Mouse (Mus musculus): ENCODE data around the gene Vopp1. TPM values are rescaled to one million over a fixed set of nuclear protein-coding genes. Genes with fewer than 3 reads are reported as not detected.
"Not testable (repeated sequence)": the region's sequence is repeated elsewhere in the genome, so short reads cannot be mapped to it uniquely, and the experiment has no call there.

The Vopp1 gene
- polyA plus RNA-seq, 1 experiment from 2014 or later = 45.4 TPM

GRCm38 (mm10) chr6:57811748-57812730 lies 12.9 kb downstream of the Vopp1 start:
- H3K9me3 ChIP-seq = no peaks in the 10 kb centered on the region
- no peak overlapping the region for H3K4me3 ChIP-seq (replicated peaks)
- no peak overlapping the region for H3K9ac ChIP-seq
- no peaks in the 10 kb centered on the region for H3K36me3 ChIP-seq
- WGBS = 62% methylated on average over 3 of the region's 3 CpGs
- ATAC-seq (ENCODE audit: insufficient read depth, low FRiP score, low read depth) = peak; percentile 90
- H3K27me3 ChIP-seq (replicated peaks) = no peaks in the 10 kb centered on the region
- H3K4me1 ChIP-seq = no peaks in the 10 kb centered on the region
- H3K27ac ChIP-seq = peak overlapping the region; percentile 65; the same call in 1 of the 2 replicates
- H3K4me2 ChIP-seq = no peak overlapping the region

GRCm38 (mm10) chr6:57805218-57806069 lies 19.5 kb downstream of the Vopp1 start:
- Histone ChIP-seq H3K9ac (no peak overlapping the region), H3K4me2 (no peak overlapping the region), H3K4me3 (replicated peaks) (no peak overlapping the region), H3K27ac (no peak overlapping the region), H3K27me3 (replicated peaks) (no peaks in the 10 kb centered on the region), H3K9me3 (no peaks in the 10 kb centered on the region), H3K4me1 (no peaks in the 10 kb centered on the region), H3K36me3 (no peaks in the 10 kb centered on the region)
- ATAC-seq (ENCODE audit: insufficient read depth, low FRiP score, low read depth) = no peak
- WGBS = 84% methylated on average over 5 of the region's 5 CpGs

GRCm38 (mm10) chr6:57803130-57803529 lies 21.8 kb downstream of the Vopp1 start:
- Histone ChIP-seq H3K9ac (no peak overlapping the region), H3K4me3 (replicated peaks) (no peak overlapping the region), H3K9me3 (no peaks in the 10 kb centered on the region), H3K4me1 (no peaks in the 10 kb centered on the region), H3K36me3 (no peaks in the 10 kb centered on the region), H3K27me3 (replicated peaks) (no peaks in the 10 kb centered on the region), H3K4me2 (no peak overlapping the region), H3K27ac (no peak overlapping the region)
- no peak for ATAC-seq (ENCODE audit: insufficient read depth, low FRiP score, low read depth)
- WGBS = 67% methylated on average over 2 of the region's 2 CpGs

GRCm38 (mm10) chr6:57798986-57799385 lies 26.0 kb downstream of the Vopp1 start:
- no peak overlapping the region for H3K4me2 ChIP-seq
- no peaks in the 10 kb centered on the region for H3K4me1 ChIP-seq
- WGBS = 90% methylated on average over 1 of the region's 1 CpGs
- H3K4me3 ChIP-seq (replicated peaks) = no peak overlapping the region
- H3K9me3 ChIP-seq = no peaks in the 10 kb centered on the region
- no peak overlapping the region for H3K9ac ChIP-seq
- no peaks in the 10 kb centered on the region for H3K36me3 ChIP-seq
- no peaks in the 10 kb centered on the region for H3K27me3 ChIP-seq (replicated peaks)
- ATAC-seq (ENCODE audit: insufficient read depth, low FRiP score, low read depth) = no peak
- no peak overlapping the region for H3K27ac ChIP-seq

- H3K27me3 ChIP-seq (replicated peaks) = no peaks in the 10 kb centered on the region
- ATAC-seq (ENCODE audit: insufficient read depth, low FRiP score, low read depth) = no peak
- H3K27ac ChIP-seq = no peak overlapping the region
- no peak overlapping the region for H3K4me2 ChIP-seq
- WGBS = 94% methylated on average over 3 of the region's 3 CpGs
- no peaks in the 10 kb centered on the region for H3K36me3 ChIP-seq
- no peak overlapping the region for H3K4me3 ChIP-seq (replicated peaks)
- no peaks in the 10 kb centered on the region for H3K9me3 ChIP-seq
- H3K9ac ChIP-seq = no peak overlapping the region
- H3K4me1 ChIP-seq = no peaks in the 10 kb centered on the region
Observed at GRCm38 (mm10) chr6:57796853-57797423, 28.0 kb downstream of the Vopp1 start.

DNA sequence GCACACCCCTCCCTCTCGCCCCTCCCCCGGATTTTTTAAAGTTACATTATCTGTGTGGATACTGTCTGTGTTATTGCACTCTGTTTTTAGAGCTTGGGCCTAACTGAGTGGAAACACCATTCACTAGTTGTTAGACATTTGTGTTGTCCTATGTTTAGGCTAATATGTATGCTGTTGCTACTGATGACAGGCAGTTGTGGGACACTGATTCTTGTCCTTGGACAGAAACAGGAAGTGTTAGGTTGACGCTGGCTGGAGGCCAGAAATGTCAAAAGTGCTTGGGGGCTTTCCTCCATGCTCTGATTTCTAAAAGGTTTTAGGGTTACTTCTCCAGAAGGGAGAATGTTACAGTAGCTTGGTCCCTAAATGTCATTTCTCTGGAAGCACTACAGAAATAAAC lies 29.1 kb downstream of the Vopp1 start:
- 57% methylated on average over 3 of the region's 3 CpGs for WGBS
- no peak overlapping the region for H3K9ac ChIP-seq
- H3K27ac ChIP-seq = no peak overlapping the region
- H3K4me3 ChIP-seq (replicated peaks) = no peak overlapping the region
- no peak overlapping the region for H3K4me2 ChIP-seq
- H3K27me3 ChIP-seq (replicated peaks) = no peaks in the 10 kb centered on the region
- no peak for ATAC-seq (ENCODE audit: insufficient read depth, low FRiP score, low read depth)
- H3K4me1 ChIP-seq = no peaks in the 10 kb centered on the region
- no peaks in the 10 kb centered on the region for H3K9me3 ChIP-seq
- H3K36me3 ChIP-seq = no peaks in the 10 kb centered on the region

GRCm38 (mm10) chr6:57792821-57793220 lies 32.1 kb downstream of the Vopp1 start:
- H3K27me3 ChIP-seq (replicated peaks); H3K36me3 ChIP-seq; H3K9me3 ChIP-seq; ATAC-seq (ENCODE audit: insufficient read depth, low FRiP score, low read depth); H3K4me2 ChIP-seq; H3K4me1 ChIP-seq; H3K27ac ChIP-seq; H3K4me3 ChIP-seq (replicated peaks); H3K9ac ChIP-seq: not testable (repeated sequence)
- WGBS = 68% methylated on average over 9 of the region's 9 CpGs

DNA sequence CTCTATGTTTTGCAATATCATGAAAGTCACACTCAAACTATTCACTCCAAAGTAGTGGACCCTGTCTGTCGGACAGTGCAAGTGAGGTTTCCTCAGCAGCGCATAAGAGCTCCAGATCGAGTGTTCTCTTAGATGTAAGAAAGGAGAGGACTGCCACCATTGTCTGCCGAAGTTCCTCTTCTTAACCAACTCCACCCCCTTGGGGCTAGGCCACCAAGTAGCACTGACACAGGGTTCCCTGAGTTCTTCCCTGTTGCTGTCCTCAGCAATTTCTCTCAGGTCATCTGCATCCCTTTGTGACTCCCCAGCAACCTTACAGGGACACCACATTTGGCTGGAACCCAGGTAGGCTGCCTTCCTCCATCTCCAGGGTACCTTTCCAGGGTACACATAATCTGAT lies 34.4 kb downstream of the Vopp1 start:
- no peak overlapping the region for H3K4me2 ChIP-seq
- H3K9ac ChIP-seq = no peak overlapping the region
- no peak overlapping the region for H3K27ac ChIP-seq
- H3K4me3 ChIP-seq (replicated peaks) = no peak overlapping the region
- no peak; the same call in 1 of the 2 replicates for ATAC-seq (ENCODE audit: insufficient read depth, low FRiP score, low read depth)
- peaks cover 4% of the 10 kb centered on the region; the same call in 1 of the 2 replicates for H3K36me3 ChIP-seq
- H3K27me3 ChIP-seq (replicated peaks) = no peaks in the 10 kb centered on the region
- H3K4me1 ChIP-seq = no peaks in the 10 kb centered on the region
- no peaks in the 10 kb centered on the region for H3K9me3 ChIP-seq
- 91% methylated on average over 4 of the region's 4 CpGs for WGBS

DNA sequence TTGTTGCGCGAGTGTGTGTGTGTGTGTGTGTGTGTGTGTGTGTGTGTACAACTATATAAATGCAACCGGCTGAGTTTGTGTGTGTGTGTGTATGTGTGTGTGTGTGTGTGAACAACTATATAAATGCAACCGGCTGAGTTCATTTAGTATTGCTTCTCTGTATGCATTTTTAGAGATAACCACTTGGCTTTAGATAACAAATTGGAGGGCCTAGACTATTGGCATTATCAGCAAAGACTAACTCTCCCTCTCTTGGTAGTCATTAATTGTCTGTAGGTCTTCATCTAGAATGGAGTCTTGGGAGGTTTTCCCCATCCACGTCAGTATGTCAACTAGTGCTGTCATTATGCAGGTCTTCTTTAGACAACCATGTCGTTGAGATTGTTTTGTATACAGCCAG lies 37.6 kb downstream of the Vopp1 start:
- Histone ChIP-seq H3K27me3 (replicated peaks) (no peaks in the 10 kb centered on the region), H3K36me3 (peaks cover 4% of the 10 kb centered on the region; the same call in 1 of the 2 replicates), H3K4me3 (replicated peaks) (no peak overlapping the region), H3K4me1 (no peaks in the 10 kb centered on the region), H3K9ac (no peak overlapping the region), H3K9me3 (no peaks in the 10 kb centered on the region), H3K27ac (no peak overlapping the region), H3K4me2 (no peak overlapping the region)
- ATAC-seq (ENCODE audit: insufficient read depth, low FRiP score, low read depth) = no peak
- 88% methylated on average over 6 of the region's 6 CpGs for WGBS

DNA sequence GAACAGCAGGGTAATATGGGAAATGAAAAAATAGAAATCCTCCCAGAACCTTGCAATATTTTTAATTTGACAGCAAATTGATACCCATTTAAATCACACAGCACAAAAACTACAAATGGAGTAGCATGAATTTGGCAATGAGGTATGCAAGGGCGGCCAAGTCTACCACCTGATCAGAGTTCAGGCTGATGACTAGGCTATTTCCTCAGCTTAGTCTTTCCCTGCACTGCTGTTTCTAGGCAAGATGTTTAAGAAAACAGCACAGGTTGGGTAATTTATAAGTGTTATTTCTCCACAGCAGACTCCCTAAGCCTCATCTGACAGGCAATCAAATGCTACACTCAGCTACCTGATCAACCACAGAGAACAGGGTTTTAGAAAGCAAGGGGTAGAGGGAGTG lies 40.7 kb downstream of the Vopp1 start:
- Histone ChIP-seq H3K9ac (no peak overlapping the region), H3K4me3 (replicated peaks) (no peak overlapping the region), H3K36me3 (peaks cover 4% of the 10 kb centered on the region; the same call in 1 of the 2 replicates), H3K9me3 (no peaks in the 10 kb centered on the region), H3K27ac (no peak overlapping the region), H3K27me3 (replicated peaks) (no peaks in the 10 kb centered on the region), H3K4me2 (no peak overlapping the region), H3K4me1 (no peaks in the 10 kb centered on the region)
- ATAC-seq (ENCODE audit: insufficient read depth, low FRiP score, low read depth) = no peak
- WGBS = 92% methylated on average over 1 of the region's 1 CpGs

- Histone ChIP-seq H3K27ac (no peak overlapping the region), H3K36me3 (peaks cover 3% of the 10 kb centered on the region; the same call in 1 of the 2 replicates), H3K9me3 (no peaks in the 10 kb centered on the region), H3K4me1 (no peaks in the 10 kb centered on the region), H3K9ac (no peak overlapping the region), H3K4me3 (replicated peaks) (no peak overlapping the region), H3K4me2 (no peak overlapping the region), H3K27me3 (replicated peaks) (no peaks in the 10 kb centered on the region)
- WGBS = 91% methylated on average over 1 of the region's 1 CpGs
- ATAC-seq (ENCODE audit: insufficient read depth, low FRiP score, low read depth) = no peak
Observed at GRCm38 (mm10) chr6:57782658-57783057, 42.3 kb downstream of the Vopp1 start.
